Comparison of ENCODE assay signal across 9 mouse cellular contexts in the genomic region with DNA sequence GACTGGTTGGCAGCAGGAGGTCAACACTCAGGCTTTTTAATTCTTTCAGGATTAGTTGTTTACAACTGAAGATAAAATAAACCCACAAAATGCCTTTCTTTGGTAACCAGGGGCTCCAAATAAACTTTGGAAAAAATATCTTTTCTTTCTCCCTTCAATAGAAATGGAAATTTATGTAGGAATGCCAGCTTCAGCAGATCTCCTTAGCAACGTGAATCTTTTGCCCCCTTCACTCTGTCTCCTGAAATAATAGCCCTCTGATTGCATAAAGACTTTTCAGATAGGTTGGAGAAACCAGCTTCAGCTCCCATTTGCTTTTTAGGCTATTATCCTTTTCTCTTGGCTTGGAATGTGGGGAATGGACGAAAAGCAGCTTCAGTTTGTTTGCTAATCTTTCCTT. TPM values are rescaled to one million over a fixed set of nuclear protein-coding genes. Genes with fewer than 3 reads are reported as not detected.
DNase-seq lines count a peak whose midpoint lies in the region; ATAC-seq lines count a peak whose summit lies in the region.
"Had no signal": no experiment of that assay in that cellular context is flagged by ENCODE, and none has a peak within 500 bp of the region (broad histone marks: within the 10 kb centered on the region; RNA-seq: fewer than 3 reads in every experiment).

No protein-coding gene starts in this region.

- no peaks in the 10 kb centered on the region for H3K36me3 ChIP-seq in heart, embryonic 15.5 days
- H3K36me3 ChIP-seq in embryonic facial prominence, embryonic 10.5 days (replicated peaks) = no peaks in the 10 kb centered on the region
- H3K36me3 ChIP-seq in hindbrain, embryonic 13.5 days = no peaks in the 10 kb centered on the region
- no peaks in the 10 kb centered on the region for H3K36me3 ChIP-seq in midbrain, embryonic 16.5 days (ENCODE audit: control insufficient read depth, insufficient read depth, low read length)

- ATAC-seq in heart, embryonic 15.5 days (replicated peaks; ENCODE audit: insufficient number of reproducible peaks, insufficient read depth, low FRiP score, low read depth) = no peak
- ATAC-seq in hindbrain, embryonic 13.5 days (ENCODE audit: low FRiP score) = no peak
- no peak for ATAC-seq in midbrain, embryonic 16.5 days
- no peak for ATAC-seq in CD4-positive, CD25-positive, alpha-beta regulatory T cell, adult 4 months

- H3K9ac ChIP-seq in heart, embryonic 15.5 days = no peak overlapping the region
- peak overlapping the region; percentile 40; the same call in 1 of the 2 replicates for H3K9ac ChIP-seq in hindbrain, embryonic 13.5 days
- H3K9ac ChIP-seq in midbrain, embryonic 16.5 days (ENCODE audit: low read depth, low read length) = 0 out of 2 replicates have a peak overlapping the region, but pooled peaks have one; percentile 34

- peak overlapping the region; percentile 94 for H3K27ac ChIP-seq in heart, embryonic 15.5 days
- peak overlapping the region; percentile 89 for H3K27ac ChIP-seq in embryonic facial prominence, embryonic 10.5 days (replicated peaks)
- no peak overlapping the region for H3K27ac ChIP-seq in hindbrain, embryonic 13.5 days
- H3K27ac ChIP-seq in midbrain, embryonic 16.5 days (ENCODE audit: low read length) = no peak overlapping the region

- peak overlapping the region; percentile 66 for H3K4me3 ChIP-seq in heart, embryonic 15.5 days
- H3K4me3 ChIP-seq in embryonic facial prominence, embryonic 10.5 days = peak overlapping the region; percentile 70
- peak overlapping the region; percentile 64 for H3K4me3 ChIP-seq in hindbrain, embryonic 13.5 days
- peak overlapping the region; percentile 66 for H3K4me3 ChIP-seq in midbrain, embryonic 16.5 days (ENCODE audit: low read depth, low read length)

- intact Hi-C loops in heart, postnatal 36 days (cut with DNase I) = no loop called here

- no peaks in the 10 kb centered on the region for H3K27me3 ChIP-seq in heart, embryonic 15.5 days
- H3K27me3 ChIP-seq in embryonic facial prominence, embryonic 10.5 days (replicated peaks; ENCODE audit: low read depth, poor library complexity, severe bottlenecking) = no peaks in the 10 kb centered on the region
- H3K27me3 ChIP-seq in hindbrain, embryonic 13.5 days = no peaks in the 10 kb centered on the region
- H3K27me3 ChIP-seq in midbrain, embryonic 16.5 days (ENCODE audit: control insufficient read depth, insufficient read depth, low read depth, low read length) = no peaks in the 10 kb centered on the region

- 0 out of 2 replicates have a peak, but pooled peaks cover 3% of the 10 kb centered on the region for H3K4me1 ChIP-seq in heart, embryonic 15.5 days (replicated peaks)
- H3K4me1 ChIP-seq in embryonic facial prominence, embryonic 10.5 days = no peaks in the 10 kb centered on the region
- no peaks in the 10 kb centered on the region for H3K4me1 ChIP-seq in hindbrain, embryonic 13.5 days (replicated peaks)
- H3K4me1 ChIP-seq in midbrain, embryonic 16.5 days (ENCODE audit: control insufficient read depth, insufficient read depth, low read length) = no peaks in the 10 kb centered on the region

- 15% methylated on average over 2 of the region's 2 CpGs for WGBS in heart, embryonic 15.5 days
- WGBS in embryonic facial prominence, embryonic 10.5 days = 6% methylated on average over 2 of the region's 2 CpGs
- 8% methylated on average over 2 of the region's 2 CpGs for WGBS in hindbrain, embryonic 13.5 days
- WGBS in midbrain, embryonic 16.5 days = 5% methylated on average over 2 of the region's 2 CpGs

- peak overlapping the region; percentile 65 for H3K4me2 ChIP-seq in heart, embryonic 15.5 days
- H3K4me2 ChIP-seq in hindbrain, embryonic 13.5 days = peak overlapping the region; percentile 58
- peak overlapping the region; percentile 53 for H3K4me2 ChIP-seq in midbrain, embryonic 16.5 days (ENCODE audit: low read length)

- no peak for DNase-seq in heart, postnatal 36 days
- DNase-seq in embryonic facial prominence, embryonic 10.5 days (ENCODE audit: low spot score) = no peak
- DNase-seq in yolk sac, embryonic 10.5 days (ENCODE audit: low spot score) = no peak
- DNase-seq in MN1 (ENCODE audit: low spot score) = no peak
- DNase-seq: right cerebral cortex, postnatal 4 days had no signal

- H3K9me3 ChIP-seq in heart, embryonic 15.5 days (replicated peaks) = no peaks in the 10 kb centered on the region
- H3K9me3 ChIP-seq in embryonic facial prominence, embryonic 10.5 days = no peaks in the 10 kb centered on the region
- no peaks in the 10 kb centered on the region for H3K9me3 ChIP-seq in hindbrain, embryonic 13.5 days
- H3K9me3 ChIP-seq in midbrain, embryonic 16.5 days (replicated peaks; ENCODE audit: control insufficient read depth, low read length, poor library complexity, severe bottlenecking) = no peaks in the 10 kb centered on the region

RNA-seq across cellular contexts. Expression of a gene that starts 2.2 kb away (rescaled TPM):
- polyA plus RNA-seq in heart, embryonic 15.5 days (2015; fragmentation: Nextera tagmentation; extraction: Ambion mirVana) = 19.4 and 20.9 TPM in 2 replicates
- 10 to 100 TPM; 15.8 to 30.7 TPM for total RNA-seq in heart, postnatal 36 days (2021)
- polyA plus RNA-seq in embryonic facial prominence, embryonic 10.5 days (2016; fragmentation: Nextera tagmentation; extraction: Ambion mirVana) = 34.7 and 38.0 TPM in 2 replicates
- 15.6 and 17.3 TPM in 2 replicates for polyA plus RNA-seq in hindbrain, embryonic 13.5 days (2015; fragmentation: Nextera tagmentation; extraction: Ambion mirVana)
- polyA plus RNA-seq in midbrain, embryonic 16.5 days (2015; fragmentation: Nextera tagmentation; extraction: Ambion mirVana) = 24.8 and 30.0 TPM in 2 replicates
- not detected for polyA plus RNA-seq in CD4-positive, CD25-positive, alpha-beta regulatory T cell, adult 4 months (2017; shearing (Covaris generic))

Comparison
In these comparisons a context has a peak if more than half of its experiments do, and no peak if none do; other contexts are left out.
1. H3K27ac ChIP-seq: peak in heart, embryonic 15.5 days (single experiment) and embryonic facial prominence, embryonic 10.5 days (single experiment); none in hindbrain, embryonic 13.5 days (single experiment) and midbrain, embryonic 16.5 days (single experiment).
2. RNA of a gene that starts 2.2 kb away (polyA plus RNA-seq): 34.7 to 38.0 TPM in embryonic facial prominence, embryonic 10.5 days, 24.8 to 30.0 TPM in midbrain, embryonic 16.5 days, 19.4 to 20.9 TPM in heart, embryonic 15.5 days and 15.6 to 17.3 TPM in hindbrain, embryonic 13.5 days; not detected in CD4-positive, CD25-positive, alpha-beta regulatory T cell, adult 4 months; every median in the first group is over 10 times any median in the second.
3. Peak in every context shown above with its lines, with median percentiles within 50 percentile points of each other: H3K4me2 ChIP-seq and H3K4me3 ChIP-seq.